Mouse (Mus musculus) megakaryocyte, embryonic 14.5 days (primary cell): ENCODE measurements around the gene Eif2s1. TPM values are rescaled to one million over a fixed set of nuclear protein-coding genes. Genes with fewer than 3 reads are reported as not detected.
"Not testable (repeated sequence)": the region's sequence is repeated elsewhere in the genome, so short reads cannot be mapped to it uniquely, and the experiment has no call there.

Experiments used
- H3K27me3 ChIP-seq: replicated peaks from 2 replicates; pipeline ENCODE3; 2012; ENCODE audit warnings: inconsistent platforms
- H3K36me3 ChIP-seq: replicated peaks from 2 replicates; pipeline ENCODE3; 2012; ENCODE audit warnings: low read length, inconsistent platforms, mixed read lengths
- H3K4me1 ChIP-seq: 2 replicates; pipeline ENCODE4 v1.6.1; 2012; ENCODE audit warnings: inconsistent platforms
- H3K4me3 ChIP-seq: replicated peaks from 2 replicates; pipeline ENCODE3; 2012; ENCODE audit warnings: moderate library complexity, mild to moderate bottlenecking, inconsistent platforms
- H3K9me3 ChIP-seq: 2 replicates; pipeline ENCODE4 v1.6.1; 2012; ENCODE audit warnings: inconsistent platforms
- FLI1 ChIP-seq: IDR thresholded peaks from 2 replicates; pipeline ENCODE4 v1.6.1; 2012; ENCODE audit warnings: low read length, inconsistent platforms, mixed read lengths
- GATA1 ChIP-seq: IDR thresholded peaks from 3 replicates; pipeline ENCODE4 v1.6.1; 2012; ENCODE audit warnings: mixed read lengths, low read length, inconsistent platforms, borderline replicate concordance
- polyA plus RNA-seq: library from polyadenylated mRNA; stranded (reverse); fragments of >175 nt; gene quantifications from 2 replicates; pipeline ENCODE4 v1.2.3, GENCODE M21; 2012; ENCODE audit warnings: low replicate concordance; ENCODE audit not compliant: insufficient read depth

Gene Eif2s1
- polyA plus RNA-seq, 1 experiment, result 13.8 TPM

DNA sequence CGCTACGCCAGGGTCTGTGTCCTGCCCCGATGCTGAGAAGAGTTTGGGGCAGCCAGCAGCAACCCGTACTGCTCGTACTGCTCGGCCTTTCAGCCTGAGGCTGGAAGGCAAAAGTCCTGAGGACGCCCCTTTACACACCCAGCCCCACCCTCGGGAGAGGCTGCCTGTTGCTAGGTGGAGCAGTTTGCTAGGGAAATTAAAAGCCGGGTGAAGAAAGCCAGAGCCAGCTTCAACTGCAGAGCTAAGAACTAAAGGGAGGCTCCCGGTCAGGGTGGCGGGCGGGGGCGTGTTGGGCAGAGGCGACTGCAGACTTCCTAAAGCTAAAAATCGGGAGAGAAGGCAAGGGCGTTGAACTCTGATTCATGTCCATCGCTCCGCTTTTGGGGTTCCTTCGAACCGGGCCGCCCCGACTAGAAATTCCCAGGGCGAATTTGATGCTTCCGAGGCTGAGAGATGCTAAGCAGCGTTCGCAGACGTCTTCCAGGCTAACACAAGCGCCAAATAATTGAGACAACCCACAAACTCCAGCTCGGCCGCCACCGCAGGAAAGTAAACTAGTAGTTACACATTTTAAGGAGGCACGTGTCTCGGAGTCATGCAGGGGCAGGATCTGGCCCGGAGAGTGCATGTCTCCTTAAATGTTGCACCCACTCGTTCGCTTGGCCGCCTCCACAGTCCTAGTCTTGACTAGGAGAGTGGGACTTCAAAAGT lies 50.2 kb downstream of the Eif2s1 start:
- H3K9me3 ChIP-seq, result peaks cover 6% of the 10 kb centered on the region
- peak overlapping the region; percentile 90 for H3K4me3 ChIP-seq
- peaks cover 72% of the 10 kb centered on the region for H3K4me1 ChIP-seq
- peaks cover 6% of the 10 kb centered on the region for H3K36me3 ChIP-seq
- no peaks in the 10 kb centered on the region for H3K27me3 ChIP-seq
- no peak for TF ChIP-seq FLI1
- no peak for TF ChIP-seq GATA1

DNA sequence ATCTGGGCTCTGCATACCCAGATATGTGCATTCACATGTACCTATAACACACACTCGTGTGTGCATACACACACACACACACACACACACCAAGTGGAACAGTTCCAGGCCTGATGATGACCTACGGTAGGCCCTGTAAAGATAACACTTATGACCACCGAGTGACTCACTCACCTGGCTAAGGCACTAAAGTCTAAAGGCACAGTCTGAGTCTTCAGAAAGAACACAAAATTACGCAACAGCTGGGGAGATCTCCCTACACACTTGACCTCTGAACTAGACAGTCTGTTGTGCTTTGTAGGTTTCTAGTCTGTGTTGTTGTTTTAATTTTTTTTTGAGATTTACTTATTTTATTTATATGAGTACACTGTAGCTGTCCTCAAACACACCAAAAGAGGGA lies 52.8 kb downstream of the Eif2s1 start:
- Histone ChIP-seq H3K9me3 (peaks cover under 1% of the 10 kb centered on the region; the same call in 1 of the 2 replicates), H3K4me3 (no peak overlapping the region), H3K4me1 (peaks cover 70% of the 10 kb centered on the region), H3K36me3 (no peaks in the 10 kb centered on the region), H3K27me3 (no peaks in the 10 kb centered on the region)
- TF ChIP-seq GATA1 (no peak), FLI1 (no peak)

DNA sequence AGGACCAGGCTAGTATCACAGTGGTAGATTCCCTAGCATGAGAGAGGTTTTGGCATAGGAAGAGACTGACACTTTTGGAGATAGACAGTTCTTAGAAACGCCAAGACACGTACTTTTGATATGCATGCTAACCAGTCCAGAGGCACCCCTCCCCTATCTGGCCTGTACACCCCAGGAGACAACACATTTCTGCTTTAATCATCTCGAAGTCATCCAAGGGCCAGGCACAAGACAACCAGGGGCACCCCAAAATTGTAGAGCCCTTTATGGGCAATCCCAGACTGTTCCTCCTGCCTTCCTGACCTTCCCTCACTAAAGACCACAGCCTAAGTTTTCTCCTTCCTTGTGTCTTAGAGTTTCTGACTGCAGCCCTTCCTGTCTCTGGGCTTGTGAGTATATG lies 53.9 kb downstream of the Eif2s1 start:
- peaks cover 62% of the 10 kb centered on the region for H3K4me1 ChIP-seq
- peak overlapping the region; percentile 64 for H3K4me3 ChIP-seq

DNA sequence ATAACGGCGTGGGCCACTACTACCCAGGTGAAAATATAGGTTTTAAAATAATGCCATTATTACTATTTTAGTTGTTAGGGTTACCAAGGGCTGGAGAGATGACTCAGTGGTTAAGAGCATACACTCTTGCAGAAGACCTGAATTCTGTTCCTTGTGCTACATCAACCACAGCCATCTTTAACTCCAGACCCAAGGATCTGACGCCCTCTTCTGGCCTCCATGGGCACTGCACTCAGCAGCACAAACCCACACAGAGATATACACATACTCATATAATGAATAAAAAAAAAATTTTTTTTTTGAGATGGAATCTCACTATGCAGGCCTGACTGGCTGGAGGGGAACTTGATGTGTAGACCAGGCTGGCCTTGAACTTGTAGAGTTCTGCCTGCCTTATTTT lies 54.7 kb downstream of the Eif2s1 start:
- H3K27me3 ChIP-seq, result no peaks in the 10 kb centered on the region
- no peaks in the 10 kb centered on the region for H3K36me3 ChIP-seq
- no peaks in the 10 kb centered on the region for H3K9me3 ChIP-seq
- TF ChIP-seq GATA1, result no peak
- TF ChIP-seq FLI1, result no peak
- peak overlapping the region; percentile 69 for H3K4me3 ChIP-seq
- H3K4me1 ChIP-seq, result peaks cover 59% of the 10 kb centered on the region

More for the DNA sequence above, 53.9 kb downstream of the Eif2s1 start:
- Histone ChIP-seq H3K36me3 (no peaks in the 10 kb centered on the region), H3K9me3 (no peaks in the 10 kb centered on the region), H3K27me3 (no peaks in the 10 kb centered on the region)
- TF ChIP-seq GATA1, result no peak
- TF ChIP-seq FLI1, result no peak

DNA sequence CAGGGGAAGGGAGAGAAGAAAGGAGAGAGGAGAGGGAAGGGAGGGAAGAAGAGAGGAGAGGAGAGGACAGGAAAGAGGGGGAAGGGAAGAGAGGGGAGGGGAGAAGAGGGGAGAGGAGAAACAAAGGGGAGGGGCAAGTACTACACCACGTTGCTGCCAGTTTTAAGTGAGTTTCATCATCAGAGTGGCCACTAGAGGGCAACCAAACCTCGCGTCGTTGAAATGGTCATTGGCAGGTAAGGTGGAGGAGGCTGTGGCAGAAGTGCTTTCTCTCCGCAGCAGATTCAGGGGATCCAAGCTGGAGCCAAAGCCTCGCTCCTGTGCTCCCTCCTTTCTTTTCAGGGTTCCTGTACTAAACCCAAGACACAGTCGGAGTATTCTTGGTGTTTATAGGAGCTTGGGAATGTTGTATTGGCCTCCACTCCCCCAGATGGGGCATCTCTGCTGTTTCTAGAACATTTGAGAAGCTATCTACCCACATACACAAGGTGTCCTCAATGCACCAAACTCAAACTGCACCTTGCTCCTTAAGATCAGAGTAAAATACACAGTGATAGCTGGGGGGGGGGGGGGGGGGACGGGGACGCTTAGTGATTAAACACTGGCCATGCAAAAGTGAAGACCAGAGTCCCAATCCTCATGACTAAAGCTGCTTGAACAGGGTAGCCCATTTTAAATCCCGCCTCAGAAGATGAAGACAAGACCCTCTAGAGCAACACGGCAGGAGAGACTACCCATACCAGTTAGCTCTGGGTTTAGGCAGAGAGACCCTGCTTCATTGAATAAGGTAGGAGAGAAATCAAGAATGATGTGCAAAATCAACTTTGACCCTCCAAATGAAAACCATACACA lies 56.8 kb downstream of the Eif2s1 start:
- Histone ChIP-seq H3K4me3 (peak overlapping the region; percentile 86), H3K27me3 (no peaks in the 10 kb centered on the region), H3K9me3 (no peaks in the 10 kb centered on the region), H3K4me1 (peaks cover 56% of the 10 kb centered on the region), H3K36me3 (no peaks in the 10 kb centered on the region)
- no peak for TF ChIP-seq FLI1
- no peak for TF ChIP-seq GATA1

DNA sequence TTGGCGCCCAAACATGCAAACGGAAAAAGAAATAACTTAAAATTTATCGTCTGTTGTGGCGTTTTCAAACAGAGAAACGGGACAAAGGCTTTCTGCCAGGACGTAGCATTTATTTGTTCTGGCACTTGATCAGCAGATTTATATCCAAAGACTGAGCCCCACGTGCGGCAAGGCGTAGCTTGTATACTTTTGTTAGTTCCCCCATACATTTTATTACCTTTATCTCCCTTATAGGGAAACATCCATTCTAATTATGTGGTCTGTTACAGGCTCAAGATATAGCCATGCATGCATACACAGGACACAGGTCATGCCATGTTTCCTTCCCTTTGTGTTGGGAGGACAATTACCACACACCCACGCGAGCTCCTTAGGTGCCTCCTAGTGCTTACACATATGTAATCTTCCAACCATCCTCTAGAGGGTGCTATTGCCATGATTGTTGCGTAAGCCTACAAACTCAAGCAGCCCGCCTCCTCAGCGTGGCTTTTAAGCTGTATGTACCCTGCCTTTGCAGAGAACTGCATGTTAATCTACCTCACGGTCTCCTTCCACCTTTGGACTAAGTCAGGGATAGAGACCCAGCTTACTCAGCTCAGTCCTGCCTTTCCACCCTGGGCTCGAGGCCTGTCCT lies 57.6 kb downstream of the Eif2s1 start:
- Histone ChIP-seq H3K27me3 (no peaks in the 10 kb centered on the region), H3K9me3 (no peaks in the 10 kb centered on the region), H3K4me3 (peak overlapping the region; percentile 81), H3K36me3 (no peaks in the 10 kb centered on the region), H3K4me1 (peaks cover 55% of the 10 kb centered on the region)
- no peak for TF ChIP-seq GATA1
- TF ChIP-seq FLI1, result no peak

DNA sequence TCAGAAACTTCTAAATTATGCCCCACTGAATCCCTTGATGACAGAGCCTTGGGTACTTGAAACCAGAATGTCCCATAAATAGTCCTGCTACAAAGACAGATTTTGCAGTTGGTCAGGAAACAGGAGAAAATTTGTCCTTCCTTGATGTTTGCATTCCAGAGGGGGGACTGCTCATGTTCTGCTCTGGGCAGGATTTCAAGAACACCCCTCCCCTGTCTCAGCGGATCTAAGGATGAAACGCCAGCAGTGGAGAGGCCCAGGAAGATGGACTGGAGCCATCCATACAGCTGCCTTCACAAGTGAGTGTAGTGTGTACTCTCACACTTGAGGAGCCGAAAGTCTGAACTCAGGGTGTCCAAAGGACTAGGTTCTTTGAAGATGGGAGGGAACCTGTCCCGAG lies 59.8 kb downstream of the Eif2s1 start:
- Histone ChIP-seq H3K4me1 (peaks cover 37% of the 10 kb centered on the region), H3K36me3 (no peaks in the 10 kb centered on the region), H3K27me3 (no peaks in the 10 kb centered on the region), H3K4me3 (no peak overlapping the region), H3K9me3 (no peaks in the 10 kb centered on the region)
- TF ChIP-seq GATA1, result no peak
- TF ChIP-seq FLI1, result no peak

DNA sequence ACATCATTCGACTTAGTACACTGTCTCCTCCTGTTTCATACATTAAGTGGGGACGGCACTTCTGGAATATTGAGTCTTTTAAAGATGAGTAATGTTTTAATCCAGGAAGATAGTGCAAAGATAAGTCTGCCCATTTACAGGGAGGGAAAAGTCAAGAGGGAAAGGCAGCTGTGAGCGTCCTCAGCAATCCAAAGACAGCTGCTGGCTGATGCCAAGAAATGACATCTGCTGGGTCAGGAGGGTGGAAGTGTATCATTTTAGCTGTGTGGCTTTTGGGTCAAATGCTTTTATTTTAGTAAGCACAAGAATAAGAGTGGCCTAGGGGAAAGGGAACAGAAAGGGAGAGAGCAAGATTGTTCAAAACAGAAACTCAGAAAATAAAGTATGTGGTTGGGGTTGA lies 60.4 kb downstream of the Eif2s1 start:
- H3K36me3 ChIP-seq, result no peaks in the 10 kb centered on the region
- no peaks in the 10 kb centered on the region for H3K27me3 ChIP-seq
- peaks cover 31% of the 10 kb centered on the region for H3K4me1 ChIP-seq
- H3K9me3 ChIP-seq, result no peaks in the 10 kb centered on the region
- no peak for TF ChIP-seq FLI1
- no peak for TF ChIP-seq GATA1
- H3K4me3 ChIP-seq, result no peak overlapping the region

DNA sequence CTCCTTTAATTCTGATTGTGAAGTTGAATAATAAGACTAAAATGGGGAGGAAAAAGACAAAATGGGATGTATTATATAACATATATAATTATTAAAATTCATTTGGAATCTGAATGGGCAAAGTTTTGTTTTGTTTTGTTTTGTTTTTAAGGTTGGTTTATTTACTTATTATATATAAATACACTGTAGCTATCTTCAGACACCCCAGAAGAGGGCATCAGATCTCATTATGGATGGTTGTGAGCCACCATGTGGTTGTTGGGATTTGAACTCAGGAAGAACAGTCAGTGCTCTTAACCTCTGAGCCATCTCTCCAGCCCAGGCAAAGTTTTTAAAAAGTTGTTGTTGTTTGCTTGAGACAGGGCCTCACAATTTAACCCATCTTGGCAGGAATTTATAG lies 61.4 kb downstream of the Eif2s1 start:
- not testable (repeated sequence) for H3K9me3 ChIP-seq, H3K36me3 ChIP-seq, H3K27me3 ChIP-seq, H3K4me3 ChIP-seq
- peaks cover 30% of the 10 kb centered on the region for H3K4me1 ChIP-seq

DNA sequence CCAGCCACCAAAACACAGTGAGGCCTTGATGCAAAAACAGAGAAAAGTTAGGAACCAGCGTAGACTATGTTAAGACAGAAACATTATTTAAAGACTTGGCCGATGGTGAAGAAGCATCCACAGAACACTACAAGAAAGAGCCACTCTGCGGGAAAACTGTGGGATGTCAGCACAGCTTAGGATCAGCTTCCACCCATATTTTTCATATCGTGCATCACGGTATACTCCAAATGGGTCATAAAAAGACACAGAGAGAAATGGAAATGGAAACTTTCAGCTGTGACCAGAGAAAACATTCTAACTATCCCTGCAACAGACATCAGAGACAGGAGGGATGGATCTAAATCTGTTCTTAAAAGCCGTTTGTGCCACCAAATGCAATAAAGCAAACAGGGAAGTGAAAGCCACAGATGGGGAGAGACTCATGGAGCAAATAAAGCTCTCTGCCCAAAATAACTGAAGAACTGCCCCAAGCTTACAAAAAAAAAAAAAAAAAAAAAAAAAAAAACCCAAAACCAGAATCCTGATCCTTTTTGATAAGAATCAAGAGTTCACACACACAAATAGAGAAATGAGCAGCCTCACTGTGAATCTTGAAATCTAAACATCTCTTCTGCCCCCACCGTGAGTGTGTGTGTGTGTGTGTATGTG lies 62.0 kb downstream of the Eif2s1 start:
- no peaks in the 10 kb centered on the region for H3K36me3 ChIP-seq
- no peak for TF ChIP-seq GATA1
- no peak for TF ChIP-seq FLI1
- H3K9me3 ChIP-seq, result no peaks in the 10 kb centered on the region
- H3K4me3 ChIP-seq, result no peak overlapping the region
- H3K4me1 ChIP-seq, result peaks cover 30% of the 10 kb centered on the region
- H3K27me3 ChIP-seq, result peaks cover 2% of the 10 kb centered on the region
